Mouse (Mus musculus) left cerebral cortex, adult 6 months (tissue): ENCODE results near the gene Smyd5. TPM values are rescaled to one million over a fixed set of nuclear protein-coding genes. Genes with fewer than 3 reads are reported as not detected.

Source experiments
- long read RNA-seq, 2 experiments: library from polyadenylated mRNA; unstranded; transcript quantifications; one replicate each; pipeline ENCODE4 v2.0.0; 2019 to 2020
- polyA plus RNA-seq: library from polyadenylated mRNA; unstranded; fragments of <200 nt; fragmentation: Nextera tagmentation; gene quantifications from 2 replicates; pipeline ENCODE4 v1.2.3, GENCODE M21; 2021

The Smyd5 gene
- 23.9 and 24.7 TPM in 2 replicates for polyA plus RNA-seq
- long read RNA-seq, experiment 1, transcript Smyd5-201 (13 exons, 2,486 nt), result major isoform, 135 of 176 reads
- long read RNA-seq, experiment 1, partial matches to known transcripts, result 23 of 176 reads
- long read RNA-seq, experiment 1, other reads (novel, unspliced or antisense), result 14 of 176 reads
- long read RNA-seq, experiment 2, transcript Smyd5-201 (13 exons, 2,486 nt), result major isoform, 20 of 27 reads
- long read RNA-seq, experiment 2, partial matches to known transcripts, result 5 of 27 reads
- long read RNA-seq, experiment 2, other reads (novel, unspliced or antisense), result 1 of 27 reads

DNA sequence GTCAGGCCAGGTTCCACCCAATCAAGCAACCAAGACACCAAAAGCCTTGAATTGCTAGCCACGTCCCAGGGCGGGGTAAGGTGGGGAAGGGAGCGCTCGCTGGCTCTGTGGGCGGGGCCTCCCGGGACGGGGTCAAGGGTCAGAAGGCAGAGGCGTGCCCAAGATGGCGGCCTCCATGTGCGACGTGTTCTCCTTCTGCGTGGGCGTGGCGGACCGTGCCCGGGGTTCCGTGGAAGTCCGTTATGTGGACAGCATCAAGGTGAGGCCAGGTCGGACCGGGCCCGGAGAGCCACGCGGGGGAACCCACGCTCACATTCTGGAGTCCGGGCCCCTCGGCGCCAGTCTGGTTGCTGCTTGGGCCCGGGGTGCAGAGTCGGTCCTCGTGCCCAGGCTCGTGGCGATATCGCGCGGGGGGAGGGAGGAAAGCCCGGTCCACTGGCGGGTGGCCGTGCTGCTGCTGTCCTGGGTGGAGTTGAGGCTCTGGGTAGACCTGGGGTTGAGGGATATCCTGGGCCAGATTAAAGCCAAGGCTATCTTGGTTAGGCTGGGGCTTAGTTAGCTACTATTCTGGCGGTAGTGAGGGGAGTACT is at the start of gene Smyd5:
TSS of gene Smyd5 (plus strand) at position 148 of the 590 bp plus-strand sequence.

GRCm38 (mm10) chr6:85423836-85424379 is 7.9 kb upstream of the Smyd5 start, which contains the start of gene Noto:
Gene Noto (plus strand): TSS chr6:85423886.

GRCm38 (mm10) chr6:85450697-85451663 is 19.2 kb downstream of the Smyd5 start, which contains the start of gene Cct7:
Gene Cct7 (plus strand): TSS chr6:85451514.

GRCm38 (mm10) chr6:85451664-85452410 is 20.0 kb downstream of the Smyd5 start, which contains the start of gene Pradc1:
Gene Pradc1 (minus strand): TSS chr6:85451970.

Other genes with a start within 250 kb of the Smyd5 start
- gene Emx1, start 244.6 kb upstream of the Smyd5 start, polyA plus RNA-seq, result 21.4 and 37.7 TPM in 2 replicates
- gene Sfxn5, start 98.6 kb upstream of the Smyd5 start, polyA plus RNA-seq, result 295 and 332 TPM in 2 replicates
- gene Rab11fip5, start 57.4 kb upstream of the Smyd5 start, polyA plus RNA-seq, result 8.0 and 17.1 TPM in 2 replicates
- gene Noto, start 8.1 kb upstream of the Smyd5 start, polyA plus RNA-seq, result not detected in 2 replicates
- 262 and 371 TPM in 2 replicates for gene Cct7, start 19.5 kb downstream of the Smyd5 start, polyA plus RNA-seq
- gene Pradc1, start 20.0 kb downstream of the Smyd5 start, polyA plus RNA-seq, result 43.8 and 46.2 TPM in 2 replicates
- gene Fbxo41, start 71.0 kb downstream of the Smyd5 start, polyA plus RNA-seq, result 13.2 and 15.0 TPM in 2 replicates
- gene Egr4, start 81.6 kb downstream of the Smyd5 start, polyA plus RNA-seq, result 6.2 and 72.1 TPM in 2 replicates
- 0.43 and 0.53 TPM in 2 replicates for gene Alms1, start 155.5 kb downstream of the Smyd5 start, polyA plus RNA-seq